Mouse (Mus musculus) thymus, postnatal 36 days (tissue): ENCODE results near the gene Olfr820.
"Not testable (repeated sequence)": the region's sequence is repeated elsewhere in the genome, so short reads cannot be mapped to it uniquely, and the experiment has no call there.

Experiments
- DNase-seq, 2 experiments: peaks; one replicate each; pipeline ENCODE4 v3.0.0; 2022; ENCODE audit warnings: mixed read lengths in 2 of 2

The Olfr820 gene

GRCm38 (mm10) chr10:130012321-130012720, at the start of gene Olfr820:
Gene Olfr820, plus strand, starts transcription at chr10:130012621.
- no peak for DNase-seq

- not testable (repeated sequence) for DNase-seq
Observed at GRCm38 (mm10) chr10:129966232-129966631, 46.2 kb upstream of the Olfr820 start.

DNA sequence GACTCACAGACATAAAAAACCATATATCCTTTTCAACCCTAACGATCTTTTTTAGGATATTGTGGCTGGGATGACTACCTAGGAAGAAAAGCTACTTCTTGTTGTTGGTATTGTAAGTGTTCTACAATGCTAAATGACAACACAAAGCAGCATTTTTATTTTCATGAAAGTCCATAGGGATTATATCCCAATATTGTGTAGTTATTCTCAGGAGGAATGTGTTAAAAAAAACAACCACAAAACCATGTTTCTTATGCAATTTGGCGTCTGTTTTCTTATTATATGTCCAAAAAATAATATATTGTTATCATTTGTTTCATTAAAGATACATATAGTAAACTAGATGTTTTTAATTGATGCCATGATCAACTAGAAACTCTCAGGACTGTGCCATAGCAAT, 45.3 kb upstream of the Olfr820 start, which contains the start of gene Olfr819:
Gene Olfr819 (minus strand): TSS at position 101 of the 400 bp plus-strand sequence.
- not testable (repeated sequence) for DNase-seq

DNA sequence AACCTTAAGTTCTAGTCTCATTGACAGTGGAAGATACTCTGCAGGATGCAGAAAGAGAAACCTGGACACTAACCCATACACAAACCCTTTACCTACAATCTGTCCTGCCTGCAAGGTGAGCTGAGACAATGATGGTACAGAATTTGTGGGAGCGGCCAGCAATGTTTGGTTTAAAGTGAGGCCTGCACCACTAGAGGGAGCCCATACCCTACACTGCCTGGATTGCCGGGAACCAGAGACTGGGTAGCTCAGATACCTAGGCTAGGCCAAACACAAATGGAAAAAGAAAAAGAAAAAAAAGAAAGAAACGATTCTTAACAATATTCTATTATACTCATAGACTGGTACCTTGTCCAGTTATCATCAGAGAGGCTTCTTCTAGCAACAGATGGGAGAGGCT, 39.4 kb upstream of the Olfr820 start:
- DNase-seq: not testable (repeated sequence)

DNA sequence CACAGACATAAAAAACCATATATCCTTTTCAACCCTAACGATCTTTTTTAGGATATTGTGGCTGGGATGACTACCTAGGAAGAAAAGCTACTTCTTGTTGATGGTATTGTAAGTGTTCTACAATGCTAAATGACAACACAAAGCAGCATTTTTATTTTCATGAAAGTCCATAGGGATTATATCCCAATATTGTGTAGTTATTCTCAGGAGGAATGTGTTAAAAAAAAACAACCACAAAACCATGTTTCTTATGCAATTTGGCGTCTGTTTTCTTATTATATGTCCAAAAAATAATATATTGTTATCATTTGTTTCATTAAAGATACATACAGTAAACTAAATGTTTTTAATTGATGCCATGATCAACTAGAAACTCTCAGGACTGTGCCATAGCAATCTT, 36.4 kb upstream of the Olfr820 start, which contains the start of gene Olfr247:
Gene Olfr247 (minus strand): TSS at position 101 of the 400 bp plus-strand sequence.
- not testable (repeated sequence) for DNase-seq

GRCm38 (mm10) chr10:129981867-129982266, 30.6 kb upstream of the Olfr820 start:
- DNase-seq: not testable (repeated sequence)

GRCm38 (mm10) chr10:129984962-129985361, 27.5 kb upstream of the Olfr820 start, which contains the start of gene Gm10310:
Gene Gm10310, minus strand, starts transcription at chr10:129985062.
- DNase-seq: not testable (repeated sequence)

GRCm38 (mm10) chr10:130004104-130004503, 8.3 kb upstream of the Olfr820 start:
- not testable (repeated sequence) for DNase-seq

DNA sequence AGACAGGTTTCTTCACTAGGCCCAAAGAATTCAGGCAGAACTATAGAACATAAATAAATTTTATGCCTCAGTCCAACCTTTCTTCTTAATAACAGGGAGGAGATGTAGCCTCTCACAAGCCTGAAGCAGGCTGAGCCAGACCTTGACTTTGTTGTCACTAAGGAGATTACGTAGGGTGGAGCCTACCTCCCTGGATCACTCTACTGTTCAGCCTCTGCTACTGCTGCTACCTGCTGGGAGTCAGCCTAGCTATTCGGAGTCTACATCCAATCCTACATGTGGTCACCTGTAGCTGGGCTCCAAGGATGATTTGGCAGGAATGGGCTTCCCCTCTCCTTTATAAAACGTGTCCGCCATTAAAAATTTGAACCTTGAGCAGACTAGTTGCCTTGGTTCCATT, 7.1 kb upstream of the Olfr820 start:
- not testable (repeated sequence) for DNase-seq

DNA sequence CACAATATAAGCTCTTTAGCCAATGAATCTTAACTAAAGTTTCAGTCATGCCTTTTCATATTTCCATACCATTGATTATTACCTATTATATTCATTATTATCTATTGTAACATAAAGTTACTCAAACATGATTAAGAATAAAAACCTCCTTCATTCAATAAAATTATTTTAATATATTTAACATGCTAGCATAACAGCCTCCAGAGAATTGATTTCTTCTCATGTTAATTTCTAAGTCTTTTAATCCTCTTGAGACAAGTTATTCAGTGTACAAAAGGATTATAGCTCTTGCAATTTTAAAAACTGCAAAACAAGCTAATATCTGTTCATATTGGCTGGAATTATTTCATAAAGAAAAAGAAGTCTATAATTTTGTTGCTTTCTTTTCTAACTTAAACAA, 17.6 kb downstream of the Olfr820 start, which contains the start of gene Olfr821:
Gene Olfr821 (plus strand): TSS at position 301 of the 400 bp plus-strand sequence.
- no peak for DNase-seq

GRCm38 (mm10) chr10:130037096-130037495, 24.7 kb downstream of the Olfr820 start:
- DNase-seq: no peak
